Mouse (Mus musculus): ENCODE results near the gene Plk3.

Plk3 gene

GRCm38 (mm10) chr4:117119636-117120035 lies 14.1 kb downstream of the Plk3 start:
- no peak for DNase-seq (ENCODE audit: low read depth)

GRCm38 (mm10) chr4:117117931-117118330 lies 15.8 kb downstream of the Plk3 start:
- no peak for DNase-seq (ENCODE audit: low read depth)

GRCm38 (mm10) chr4:117115592-117115991 lies 18.2 kb downstream of the Plk3 start:
- DNase-seq (ENCODE audit: low read depth), result no peak

- peak; percentile 32 for DNase-seq (ENCODE audit: low read depth)
Observed at GRCm38 (mm10) chr4:117113237-117113636, 20.5 kb downstream of the Plk3 start.

GRCm38 (mm10) chr4:117110985-117111384 lies 22.8 kb downstream of the Plk3 start:
- DNase-seq (ENCODE audit: low read depth), result no peak

GRCm38 (mm10) chr4:117110249-117110648 lies 23.5 kb downstream of the Plk3 start:
- no peak for DNase-seq (ENCODE audit: low read depth)

- no peak for DNase-seq (ENCODE audit: low read depth)
Observed at GRCm38 (mm10) chr4:117109330-117109729, 24.4 kb downstream of the Plk3 start.

GRCm38 (mm10) chr4:117108524-117108849 lies 25.3 kb downstream of the Plk3 start:
- no peak for DNase-seq (ENCODE audit: low read depth)

- DNase-seq (ENCODE audit: low read depth), result no peak
Observed at GRCm38 (mm10) chr4:117107813-117108523, 25.8 kb downstream of the Plk3 start.

GRCm38 (mm10) chr4:117105127-117105526 lies 28.6 kb downstream of the Plk3 start:
- no peak for DNase-seq (ENCODE audit: low read depth)

GRCm38 (mm10) chr4:117104672-117105071 lies 29.1 kb downstream of the Plk3 start:
- no peak for DNase-seq (ENCODE audit: low read depth)

- DNase-seq (ENCODE audit: low read depth), result peak; percentile 50
Observed at GRCm38 (mm10) chr4:117101218-117101617, 32.5 kb downstream of the Plk3 start.

GRCm38 (mm10) chr4:117100036-117100435 lies 33.7 kb downstream of the Plk3 start:
- DNase-seq (ENCODE audit: low read depth), result no peak

GRCm38 (mm10) chr4:117098764-117099036 lies 35.1 kb downstream of the Plk3 start:
- no peak for DNase-seq (ENCODE audit: low read depth)

- DNase-seq (ENCODE audit: low read depth), result no peak
Observed at GRCm38 (mm10) chr4:117097969-117098763, 35.6 kb downstream of the Plk3 start.

GRCm38 (mm10) chr4:117096666-117097065 lies 37.1 kb downstream of the Plk3 start:
- DNase-seq (ENCODE audit: low read depth), result no peak

- no peak for DNase-seq (ENCODE audit: low read depth)
Observed at GRCm38 (mm10) chr4:117095551-117096452, 38.0 kb downstream of the Plk3 start, which contains the start of gene Ptch2. Gene Ptch2 (plus strand): TSS chr4:117096075.

GRCm38 (mm10) chr4:117094626-117095361 lies 39.0 kb downstream of the Plk3 start:
- DNase-seq (ENCODE audit: low read depth), result no peak

- no peak for DNase-seq (ENCODE audit: low read depth)
Observed at GRCm38 (mm10) chr4:117090586-117090985, 43.2 kb downstream of the Plk3 start.

- DNase-seq (ENCODE audit: low read depth), result no peak
Observed at GRCm38 (mm10) chr4:117087948-117088640, 45.7 kb downstream of the Plk3 start.
